Mouse (Mus musculus): ENCODE results near the gene Dip2b. TPM values are rescaled to one million over a fixed set of nuclear protein-coding genes. Genes with fewer than 3 reads are reported as not detected.
A peak's percentile ranks its signal among the peaks of the same experiment; 100 is the strongest.
"Not testable (repeated sequence)": the region's sequence is repeated elsewhere in the genome, so short reads cannot be mapped to it uniquely, and the experiment has no call there.

Dip2b gene
- total RNA-seq, 2 experiments from 2014 or later, result 19.4 to 20.2 TPM

- DNase-seq, result no peak
These were observed 220.4 kb downstream of the Dip2b start for GRCm38 (mm10) chr15:100258646-100259425.

GRCm38 (mm10) chr15:100260351-100260750, 221.9 kb downstream of the Dip2b start:
- not testable (repeated sequence) for DNase-seq

- peak in 1 of 2 experiments; percentile 35 for DNase-seq
These were observed 224.9 kb downstream of the Dip2b start for GRCm38 (mm10) chr15:100263246-100263905.

- no peak for DNase-seq
These were observed 227.3 kb downstream of the Dip2b start for GRCm38 (mm10) chr15:100265586-100266325.

GRCm38 (mm10) chr15:100268916-100269315, 230.5 kb downstream of the Dip2b start:
- DNase-seq, result no peak

Other genes with a start within 250 kb of the Dip2b start
- 10 to 100 TPM; 14.3 to 16.1 TPM for gene Lima1, start 163.2 kb upstream of the Dip2b start, total RNA-seq (2021)
- under 1 TPM; 0.07 to 0.15 TPM for gene Fam186a, start 71.6 kb upstream of the Dip2b start, total RNA-seq (2021)
- 10 to 100 TPM; 55.7 to 58.9 TPM for gene Larp4, start 68.6 kb upstream of the Dip2b start, total RNA-seq (2021)
- 10 to 100 TPM; 52.5 to 53.5 TPM for gene Atf1, start 189.2 kb downstream of the Dip2b start, total RNA-seq (2021)
- not detected for gene Tmprss12, start 242.2 kb downstream of the Dip2b start, total RNA-seq (2021)

All from heart, adult 18-20 months (tissue).